Mouse (Mus musculus) embryonic facial prominence, embryonic 10.5 days (tissue): ENCODE measurements at regions not wholly inside any gene's neighbourhood (a gene's known extent, or its start where the extent isn't known, plus 50 kb on each side); places are given as distances from the start of the nearest gene placed in this dataset.

Experiments
- DNase-seq: peaks from one replicate; pipeline ENCODE4 v3.0.0-alpha.2; 2017; ENCODE audit warnings: low spot score
- H3K27ac ChIP-seq: fragments of 300-500 bp; sonication (generic); replicated peaks from 2 replicates; pipeline ENCODE4 v1.5.1; 2016; ENCODE audit warnings: mild to moderate bottlenecking
- H3K27me3 ChIP-seq: fragments of 300-500 bp; sonication (generic); replicated peaks from 2 replicates; pipeline ENCODE4 v1.6.1; 2016; ENCODE audit warnings: low read depth, mild to moderate bottlenecking; ENCODE audit not compliant: poor library complexity, severe bottlenecking
- H3K36me3 ChIP-seq: fragments of 300-500 bp; sonication (generic); replicated peaks from 2 replicates; pipeline ENCODE4 v1.6.1; 2016; ENCODE audit warnings: mild to moderate bottlenecking, moderate library complexity
- H3K4me1 ChIP-seq: fragments of 300-500 bp; sonication (generic); 2 replicates; pipeline ENCODE4 v1.6.1; 2016
- H3K4me3 ChIP-seq: fragments of 300-500 bp; sonication (generic); 2 replicates; pipeline ENCODE4 v1.5.1; 2016; ENCODE audit warnings: mild to moderate bottlenecking, moderate library complexity
- H3K9me3 ChIP-seq: fragments of 300-500 bp; sonication (generic); 2 replicates; pipeline ENCODE4 v1.6.1; 2016; ENCODE audit warnings: mild to moderate bottlenecking
- WGBS: fragments of 180-500 bp; shearing (Covaris S2); methylation state at CpG from one replicate; pipeline ENCODE4 v1.1.7; 2016; 5-methylcytosine and 5-hydroxymethylcytosine counted together

DNA sequence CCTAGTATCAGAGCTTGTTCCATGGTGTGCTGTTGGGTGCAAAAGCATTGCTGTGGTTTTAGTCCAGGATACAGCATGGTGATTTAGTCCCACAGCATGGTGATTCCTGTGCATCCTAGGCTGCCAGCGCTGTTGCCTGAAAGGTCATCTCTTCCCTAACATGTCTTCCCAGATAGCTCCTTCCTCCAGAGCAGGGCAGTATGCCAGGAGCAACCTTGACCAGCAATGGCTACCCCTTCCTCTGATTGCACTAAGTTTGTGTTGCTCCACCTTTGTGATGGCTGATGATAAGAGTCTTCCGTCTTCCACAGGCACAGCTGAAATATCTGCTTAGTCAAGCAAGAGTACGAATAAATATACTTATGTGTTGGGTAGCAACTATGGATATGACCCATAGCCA, 85.6 kb upstream of the Itga1 start:
- Histone ChIP-seq H3K27ac (no peak overlapping the region), H3K27me3 (no peaks in the 10 kb centered on the region), H3K4me3 (no peak overlapping the region), H3K9me3 (no peaks in the 10 kb centered on the region), H3K36me3 (no peaks in the 10 kb centered on the region), H3K4me1 (no peaks in the 10 kb centered on the region)
- 87% methylated on average over 3 of the region's 3 CpGs for WGBS
- no peak for DNase-seq

DNA sequence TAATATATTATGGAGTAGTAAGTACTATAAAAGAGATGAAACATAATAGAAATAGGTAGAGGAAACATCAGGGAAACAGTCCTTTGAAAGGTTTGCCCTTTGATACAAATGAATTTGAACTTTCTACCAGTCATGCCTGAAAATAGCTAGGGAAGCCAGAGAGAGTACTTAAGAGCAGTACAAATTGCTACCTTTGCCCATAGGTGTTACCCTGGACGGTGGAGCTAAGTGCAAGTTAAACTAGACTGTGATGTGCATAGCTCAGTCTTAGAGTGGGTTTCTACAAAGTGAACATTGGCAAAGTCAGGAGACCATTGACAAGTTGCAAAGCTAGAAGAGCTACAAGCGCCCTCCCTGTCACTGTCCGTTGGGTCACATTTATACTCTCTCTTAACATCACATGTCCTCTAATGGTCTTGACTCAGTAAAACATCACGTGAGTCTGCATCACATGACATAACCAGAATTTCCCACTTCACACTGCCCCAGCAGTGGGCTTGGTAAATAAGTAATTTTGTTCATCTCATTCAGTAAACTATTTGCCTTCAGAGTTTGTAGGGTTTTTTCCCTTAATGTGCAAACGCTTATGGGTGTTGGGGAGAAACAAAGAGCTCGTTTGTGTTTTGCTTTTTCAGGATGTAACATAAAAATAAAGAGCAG, 80.6 kb upstream of the Itga1 start:
- no peaks in the 10 kb centered on the region for H3K27me3 ChIP-seq
- no peak for DNase-seq
- H3K9me3 ChIP-seq: no peaks in the 10 kb centered on the region
- 87% methylated on average over 6 of the region's 6 CpGs for WGBS
- H3K36me3 ChIP-seq: no peaks in the 10 kb centered on the region
- H3K4me3 ChIP-seq: no peak overlapping the region
- no peak overlapping the region for H3K27ac ChIP-seq
- H3K4me1 ChIP-seq: no peaks in the 10 kb centered on the region

DNA sequence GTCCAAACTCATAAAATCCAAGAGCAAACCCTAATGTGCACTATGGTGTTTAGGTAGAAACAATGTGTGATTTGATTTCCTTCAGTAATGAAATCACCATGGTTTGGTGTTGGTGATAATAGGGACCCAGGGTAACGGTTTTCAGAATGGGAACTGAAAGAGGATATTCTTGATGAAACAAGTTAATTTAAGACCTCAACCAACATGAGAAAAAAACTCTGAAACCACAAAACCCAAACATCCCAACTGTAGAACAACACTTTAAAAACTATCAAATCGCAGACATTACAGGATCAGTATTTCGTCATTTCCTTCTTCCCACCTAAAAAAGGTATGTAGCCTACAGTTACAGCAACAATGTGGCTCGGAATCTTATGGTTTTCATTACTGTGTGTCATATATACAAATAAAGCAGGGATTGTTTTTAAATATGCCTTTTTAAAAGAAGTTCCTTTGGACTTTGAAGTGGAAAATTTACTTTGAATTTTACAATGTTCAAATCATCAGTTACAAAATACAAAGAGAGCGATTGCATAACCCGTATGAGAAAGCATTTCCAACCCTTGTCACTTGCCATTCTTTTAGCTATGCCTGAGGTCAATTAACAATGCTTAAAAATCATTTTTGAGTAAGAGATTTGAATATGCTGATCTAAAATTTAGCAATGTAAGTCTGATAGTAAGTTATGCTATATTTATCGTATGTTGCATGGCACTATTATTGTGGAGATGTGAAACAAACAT, 76.6 kb upstream of the Itga1 start:
- no peak for DNase-seq
- WGBS: 87% methylated on average over 7 of the region's 7 CpGs
- Histone ChIP-seq H3K4me1 (no peaks in the 10 kb centered on the region), H3K4me3 (no peak overlapping the region), H3K27me3 (no peaks in the 10 kb centered on the region), H3K27ac (no peak overlapping the region), H3K36me3 (no peaks in the 10 kb centered on the region), H3K9me3 (no peaks in the 10 kb centered on the region)

DNA sequence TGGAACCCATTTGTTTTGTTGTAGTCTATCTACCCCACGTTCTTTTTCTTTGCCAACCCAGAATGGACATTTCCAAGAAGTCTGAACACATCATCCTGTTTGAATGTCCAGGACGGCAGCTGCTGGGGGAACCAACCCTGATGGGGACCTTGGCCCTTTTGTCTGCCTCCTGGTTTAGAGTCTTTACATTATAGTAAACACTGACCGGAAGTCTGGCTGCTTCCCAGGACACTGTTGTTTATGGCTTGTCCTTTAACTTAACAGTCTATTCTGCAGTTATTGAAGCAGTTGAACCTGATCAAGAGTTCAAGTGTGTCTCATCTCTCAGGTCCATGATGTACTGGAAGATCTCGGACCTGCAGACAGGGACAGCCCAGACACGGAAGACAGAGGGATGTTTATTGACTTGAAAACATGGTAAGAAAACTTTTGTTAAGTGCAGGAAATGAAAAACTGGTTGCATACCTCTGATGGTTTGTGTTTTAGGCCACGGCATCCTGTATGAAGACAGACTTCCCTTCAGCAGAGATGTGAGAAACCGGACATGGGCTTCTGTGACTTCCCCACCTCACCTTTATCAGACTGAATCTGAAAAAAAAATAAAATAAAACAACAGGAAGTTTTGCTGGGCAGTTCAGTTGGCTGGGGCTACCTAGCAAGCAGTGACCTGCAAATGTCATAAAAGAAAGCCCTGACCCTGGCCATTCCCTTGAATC, 69.7 kb upstream of the Itga1 start:
- no peaks in the 10 kb centered on the region for H3K4me1 ChIP-seq
- no peak for DNase-seq
- H3K36me3 ChIP-seq: no peaks in the 10 kb centered on the region
- no peaks in the 10 kb centered on the region for H3K27me3 ChIP-seq
- H3K4me3 ChIP-seq: no peak overlapping the region
- no peaks in the 10 kb centered on the region for H3K9me3 ChIP-seq
- WGBS: 82% methylated on average over 7 of the region's 7 CpGs
- no peak overlapping the region for H3K27ac ChIP-seq

GRCm38 (mm10) chr13:115165981-115166380, 64.2 kb upstream of the Itga1 start:
- Histone ChIP-seq H3K4me1 (no peaks in the 10 kb centered on the region), H3K4me3 (no peak overlapping the region)
- WGBS: 89% methylated on average over 3 of the region's 3 CpGs

GRCm38 (mm10) chr13:115162689-115163413, 61.1 kb upstream of the Itga1 start:
- Histone ChIP-seq H3K27ac (no peak overlapping the region), H3K36me3 (no peaks in the 10 kb centered on the region)

More at GRCm38 (mm10) chr13:115165981-115166380, 64.2 kb upstream of the Itga1 start:
- H3K36me3 ChIP-seq: no peaks in the 10 kb centered on the region
- H3K9me3 ChIP-seq: no peaks in the 10 kb centered on the region
- no peak for DNase-seq
- H3K27ac ChIP-seq: no peak overlapping the region
- no peaks in the 10 kb centered on the region for H3K27me3 ChIP-seq

GRCm38 (mm10) chr13:115159386-115159785, 57.6 kb upstream of the Itga1 start:
- no peak overlapping the region for H3K4me3 ChIP-seq
- 81% methylated on average over 4 of the region's 4 CpGs for WGBS
- H3K4me1 ChIP-seq: no peaks in the 10 kb centered on the region
- no peaks in the 10 kb centered on the region for H3K9me3 ChIP-seq
- no peaks in the 10 kb centered on the region for H3K27me3 ChIP-seq
- no peak overlapping the region for H3K27ac ChIP-seq
- H3K36me3 ChIP-seq: no peaks in the 10 kb centered on the region
- no peak for DNase-seq

More at GRCm38 (mm10) chr13:115162689-115163413, 61.1 kb upstream of the Itga1 start:
- DNase-seq: no peak
- Histone ChIP-seq H3K9me3 (no peaks in the 10 kb centered on the region), H3K27me3 (no peaks in the 10 kb centered on the region), H3K4me3 (no peak overlapping the region), H3K4me1 (no peaks in the 10 kb centered on the region)
- WGBS: 89% methylated on average over 4 of the region's 4 CpGs
